Mouse (Mus musculus): ENCODE measurements around the gene Hes6.

GRCm38 (mm10) chr1:91454366-91454765, 40.5 kb upstream of the Hes6 start:
- no peak for TF ChIP-seq CTCF (IDR thresholded peaks at IDR 0.05)
- no peak for TF ChIP-seq EP300 (IDR thresholded peaks at IDR 0.05)

Measured in lung, postnatal 0 days (tissue).